Comparison of ENCODE assay signal across 8 mouse cellular contexts in the genomic region with DNA sequence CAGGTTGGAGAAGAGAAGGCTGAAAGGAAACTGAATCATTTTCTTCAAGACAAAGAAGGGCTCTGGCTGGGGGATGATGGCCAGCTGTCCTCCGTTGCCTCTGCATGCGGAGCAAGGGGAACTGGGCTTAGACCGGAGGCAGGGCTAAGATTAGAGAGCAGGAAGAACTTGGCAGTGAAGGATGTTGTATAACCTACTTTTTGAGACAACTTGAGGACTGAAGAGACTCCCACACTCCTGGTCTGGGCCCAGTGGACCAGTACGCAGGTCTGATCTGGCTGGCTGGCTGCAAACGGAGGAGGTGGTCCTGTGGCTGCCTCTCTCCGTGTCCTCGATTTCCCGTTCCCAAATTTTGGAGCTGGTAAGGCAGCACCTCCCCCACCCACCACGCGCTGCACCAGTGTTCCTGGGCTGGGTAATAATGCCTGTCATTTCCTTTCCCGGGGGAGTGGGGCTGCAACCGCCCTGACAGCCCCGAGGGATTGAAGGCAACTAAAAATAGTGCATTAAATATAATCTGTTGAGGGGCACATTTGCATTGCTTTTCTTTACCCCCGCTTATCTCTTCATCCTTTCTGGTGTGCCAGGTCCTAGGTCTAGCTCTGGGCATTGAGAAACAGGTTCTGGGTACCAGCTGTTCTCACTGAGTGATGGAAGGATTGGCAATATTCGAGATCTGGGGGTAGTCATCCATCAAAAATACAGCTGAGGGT. TPM values are rescaled to one million over a fixed set of nuclear protein-coding genes. Genes with fewer than 3 reads are reported as not detected.
DNase-seq lines count a peak whose midpoint lies in the region; ATAC-seq and TF ChIP-seq lines count a peak whose summit lies in the region.

No protein-coding gene starts in this region.

- H3K27ac ChIP-seq in midbrain, postnatal 0 days (ENCODE audit: low read depth, low read length), result no peak overlapping the region

- no peak overlapping the region for H3K4me2 ChIP-seq in midbrain, postnatal 0 days (ENCODE audit: low read depth, low read length, poor library complexity, severe bottlenecking)

- no peak overlapping the region for H3K9ac ChIP-seq in midbrain, postnatal 0 days (replicated peaks; ENCODE audit: low read length, poor library complexity, severe bottlenecking)

- peak; percentile 6; the same call in 1 of the 2 replicates for ATAC-seq in midbrain, postnatal 0 days (ENCODE audit: low FRiP score)
- no peak for ATAC-seq in inflammation-experienced regulatory T-cells, adult 6 months

- H3K36me3 ChIP-seq in midbrain, postnatal 0 days (ENCODE audit: insufficient read depth, low read length), result no peaks in the 10 kb centered on the region

- WGBS in midbrain, postnatal 0 days, result 44% methylated on average over 15 of the region's 15 CpGs

- no peaks in the 10 kb centered on the region for H3K27me3 ChIP-seq in midbrain, postnatal 0 days (ENCODE audit: insufficient read depth, low read length)

- H3K4me1 ChIP-seq in midbrain, postnatal 0 days (ENCODE audit: insufficient read depth, low read length), result peaks cover 5% of the 10 kb centered on the region; the same call in 1 of the 2 replicates

- TF ChIP-seq CTCF in midbrain, postnatal 0 days (IDR thresholded peaks at IDR 0.05), result no peak

- no peak overlapping the region for H3K4me3 ChIP-seq in midbrain, postnatal 0 days (ENCODE audit: low read depth, low read length)

- DNase-seq in cerebellum, postnatal 10 days, result peak; percentile 11 to 14
- no peak for DNase-seq in cerebellum, adult 9-11 months
- peak; percentile 13 for DNase-seq in MN1 (ENCODE audit: low spot score)
- peak; percentile 53 to 59 for DNase-seq in heart, postnatal 10 days
- DNase-seq in left cerebral cortex, adult 18-20 months (ENCODE audit: low spot score in 2 of 2), result peak; percentile 61 to 82
- no peak for DNase-seq in midbrain, postnatal 0 days (ENCODE audit: low spot score)
- DNase-seq in urinary bladder, postnatal 36 days (ENCODE audit: low spot score in 2 of 2), result no peak

- H3K9me3 ChIP-seq in midbrain, postnatal 0 days (ENCODE audit: low read length), result no peaks in the 10 kb centered on the region

- intact Hi-C loops in heart, postnatal 10 days (cut with DNase I), result loop anchor here (5.0 kb wide), 1 partner anchor 44 kb away; a partner anchor contains a TSS

RNA-seq across cellular contexts. Expression of a gene that starts 12.6 kb away (rescaled TPM):
- total RNA-seq in heart, postnatal 10 days (2021), result 1 to 10 TPM; 8.7 to 9.8 TPM
- 10 to 100 TPM; 15.2 to 18.6 TPM for total RNA-seq in left cerebral cortex, adult 18-20 months (2021)
- 15.2 and 15.8 TPM in 2 replicates for total RNA-seq in midbrain, postnatal 0 days (2014; rRNA removed)
- 14.9 and 16.1 TPM in 2 replicates for polyA plus RNA-seq in midbrain, postnatal 0 days (2015; fragmentation: Nextera tagmentation; extraction: Ambion mirVana)
- 10 to 100 TPM; 11.7 to 19.8 (median 13.9) TPM for polyA plus RNA-seq in inflammation-experienced regulatory T-cells, adult 6 months (2017; shearing (Covaris generic))

RNA-seq across cellular contexts. Expression of a gene that starts 15.3 kb away (rescaled TPM):
- total RNA-seq in heart, postnatal 10 days (2021), result 1 to 10 TPM; 3.1 to 5.6 TPM
- 1,000 to 10,000 TPM; 1,653 to 1,729 TPM for total RNA-seq in left cerebral cortex, adult 18-20 months (2021)
- total RNA-seq in midbrain, postnatal 0 days (2014; rRNA removed), result 35.7 and 58.1 TPM in 2 replicates
- 80.4 and 80.6 TPM in 2 replicates for polyA plus RNA-seq in midbrain, postnatal 0 days (2015; fragmentation: Nextera tagmentation; extraction: Ambion mirVana)
- 10 to 100 TPM in 1 of 3 experiments, under 1 TPM in 1, not detected in 1; 0.58 to 21.3 TPM for polyA plus RNA-seq in inflammation-experienced regulatory T-cells, adult 6 months (2017; shearing (Covaris generic))

RNA-seq across cellular contexts. Expression of a gene that starts 29.0 kb away (rescaled TPM):
- 10 to 100 TPM in 1 of 2 experiments, 1 to 10 TPM in 1; 5.6 to 10.4 TPM for total RNA-seq in heart, postnatal 10 days (2021)
- 1 to 10 TPM; 3.9 to 5.0 TPM for total RNA-seq in left cerebral cortex, adult 18-20 months (2021)
- total RNA-seq in midbrain, postnatal 0 days (2014; rRNA removed), result 0.90 and 6.1 TPM in 2 replicates
- polyA plus RNA-seq in midbrain, postnatal 0 days (2015; fragmentation: Nextera tagmentation; extraction: Ambion mirVana), result 1.6 and 1.7 TPM in 2 replicates
- polyA plus RNA-seq in inflammation-experienced regulatory T-cells, adult 6 months (2017; shearing (Covaris generic)), result under 1 TPM in 1 of 3 experiments, not detected in 2; 0.54 TPM

RNA-seq across cellular contexts. Expression of a gene that starts 40.2 kb away (rescaled TPM):
- 100 to 1,000 TPM; 125 to 131 TPM for total RNA-seq in heart, postnatal 10 days (2021)
- 10 to 100 TPM; 19.7 to 21.4 TPM for total RNA-seq in left cerebral cortex, adult 18-20 months (2021)
- 29.1 and 39.3 TPM in 2 replicates for total RNA-seq in midbrain, postnatal 0 days (2014; rRNA removed)
- polyA plus RNA-seq in midbrain, postnatal 0 days (2015; fragmentation: Nextera tagmentation; extraction: Ambion mirVana), result 35.1 and 38.6 TPM in 2 replicates
- under 1 TPM in 1 of 3 experiments, not detected in 2; 0.69 TPM for polyA plus RNA-seq in inflammation-experienced regulatory T-cells, adult 6 months (2017; shearing (Covaris generic))

RNA-seq across cellular contexts. Expression of a gene that starts 45.5 kb away (rescaled TPM):
- total RNA-seq in heart, postnatal 10 days (2021), result 1 to 10 TPM; 3.4 to 3.9 TPM
- total RNA-seq in left cerebral cortex, adult 18-20 months (2021), result 1 to 10 TPM; 1.7 to 1.8 TPM
- total RNA-seq in midbrain, postnatal 0 days (2014; rRNA removed), result 1.2 and 1.4 TPM in 2 replicates
- 6.3 and 10.1 TPM in 2 replicates for polyA plus RNA-seq in midbrain, postnatal 0 days (2015; fragmentation: Nextera tagmentation; extraction: Ambion mirVana)
- polyA plus RNA-seq in inflammation-experienced regulatory T-cells, adult 6 months (2017; shearing (Covaris generic)), result 1 to 10 TPM in 2 of 3 experiments, not detected in 1; 1.2 to 1.4 TPM

Comparison
In these comparisons a context has a peak if more than half of its experiments do, and no peak if none do; other contexts are left out.
1. DNase-seq: peak in cerebellum, postnatal 10 days (2 of 2), MN1 (single experiment), heart, postnatal 10 days (2 of 2) and left cerebral cortex, adult 18-20 months (2 of 2); none in cerebellum, adult 9-11 months (single experiment), midbrain, postnatal 0 days (single experiment) and urinary bladder, postnatal 36 days (0 of 2).
2. RNA of a gene that starts 15.3 kb away (total RNA-seq): 1,653 to 1,729 TPM in left cerebral cortex, adult 18-20 months; 35.7 to 58.1 TPM in midbrain, postnatal 0 days and 3.1 to 5.6 TPM in heart, postnatal 10 days; every median in the first group is over 10 times any median in the second.